Mouse (Mus musculus) right cerebral cortex, postnatal 25 days (tissue): Measurements from ENCODE around the gene Lekr1.

Experiments
- DNase-seq: peaks from one replicate; pipeline ENCODE4 v3.0.0; 2022

The Lekr1 gene

DNA sequence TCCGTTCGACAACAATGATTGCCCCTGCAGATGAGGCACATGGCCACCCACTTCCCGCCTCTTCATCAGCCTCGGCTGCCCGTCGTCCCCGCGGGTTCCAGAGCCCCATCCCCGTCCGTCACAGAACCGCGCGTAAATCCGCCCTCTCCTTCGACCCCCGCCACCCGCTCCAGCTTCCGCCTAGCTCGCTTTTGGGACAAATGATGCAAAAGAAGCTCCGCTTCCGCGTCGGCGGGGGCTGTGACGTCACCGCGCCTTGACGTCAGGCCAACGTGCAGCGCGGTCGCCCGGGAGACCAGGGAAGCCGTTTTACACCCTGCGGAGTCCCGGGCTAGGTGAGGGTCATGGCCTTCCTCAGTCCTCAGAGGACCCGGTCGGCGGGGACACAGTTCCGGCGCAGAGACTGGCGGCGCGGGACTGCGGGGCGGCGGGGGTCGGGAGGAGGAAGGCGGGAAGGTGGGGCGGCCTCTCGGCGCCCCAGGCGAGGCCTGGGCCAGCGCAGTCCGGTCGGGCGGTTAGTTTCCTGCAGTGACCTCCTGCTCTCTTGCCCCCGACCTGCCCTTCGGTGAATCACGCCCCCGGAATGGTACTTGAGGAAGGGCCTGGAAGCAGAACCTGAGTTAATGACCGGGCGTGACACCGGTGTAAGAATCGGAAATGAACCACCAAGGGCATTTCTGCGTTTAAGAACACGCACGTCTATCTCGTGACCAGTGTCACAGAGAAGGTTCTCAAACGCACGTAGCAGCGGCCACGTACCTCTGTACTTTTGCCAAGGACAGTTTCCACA lies at the start of gene Lekr1:
Gene Lekr1, plus strand, starts transcription at position 252 of the 790 bp plus-strand sequence.
- peak; percentile 92 for DNase-seq

GRCm38 (mm10) chr3:65617507-65617906 lies 48.5 kb upstream of the Lekr1 start:
- DNase-seq, result no peak

GRCm38 (mm10) chr3:65619340-65619739 lies 46.7 kb upstream of the Lekr1 start:
- no peak for DNase-seq

GRCm38 (mm10) chr3:65623057-65623456 lies 43.0 kb upstream of the Lekr1 start:
- DNase-seq, result no peak

DNA sequence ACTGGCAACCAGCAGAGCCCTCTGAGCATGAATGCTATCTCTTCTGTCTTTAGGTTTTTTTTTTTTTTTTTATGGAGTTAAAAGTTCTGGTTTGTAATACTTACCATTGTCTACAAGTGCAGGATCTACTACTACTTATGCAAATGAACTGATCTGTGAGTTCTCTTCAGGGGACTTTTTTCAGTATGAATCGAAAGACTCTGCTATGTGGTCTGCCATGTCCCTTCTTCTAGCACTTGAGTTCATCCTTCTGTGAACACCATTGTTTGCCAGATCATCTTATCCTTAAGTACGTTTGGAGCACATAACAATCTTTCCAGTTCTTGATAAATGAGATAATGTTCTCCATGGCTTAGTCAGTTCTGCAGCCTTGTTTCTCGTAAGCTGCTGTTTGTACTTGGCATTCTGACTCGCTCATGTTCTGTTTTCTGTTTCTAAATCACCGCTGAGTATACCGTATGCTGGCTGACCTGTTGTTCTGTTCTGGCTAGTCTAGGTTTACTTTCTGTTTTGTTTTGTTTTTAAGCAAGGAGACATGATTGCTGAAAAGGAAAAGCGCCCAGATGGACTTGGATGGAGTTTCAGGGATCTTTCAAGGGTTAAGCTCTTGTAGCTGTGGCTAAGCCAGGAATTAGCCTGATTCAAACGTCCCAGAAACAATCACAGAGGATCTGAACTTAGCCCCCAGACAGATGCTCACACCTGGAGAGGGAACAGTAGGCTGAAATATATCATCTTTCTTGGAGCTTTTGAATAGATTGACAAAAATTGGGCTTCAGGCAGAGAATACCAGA lies 40.3 kb upstream of the Lekr1 start:
- no peak for DNase-seq

- DNase-seq, result no peak
These were observed 39.6 kb upstream of the Lekr1 start for GRCm38 (mm10) chr3:65626290-65626914.

GRCm38 (mm10) chr3:65627021-65627706 lies 38.9 kb upstream of the Lekr1 start:
- DNase-seq, result no peak

DNA sequence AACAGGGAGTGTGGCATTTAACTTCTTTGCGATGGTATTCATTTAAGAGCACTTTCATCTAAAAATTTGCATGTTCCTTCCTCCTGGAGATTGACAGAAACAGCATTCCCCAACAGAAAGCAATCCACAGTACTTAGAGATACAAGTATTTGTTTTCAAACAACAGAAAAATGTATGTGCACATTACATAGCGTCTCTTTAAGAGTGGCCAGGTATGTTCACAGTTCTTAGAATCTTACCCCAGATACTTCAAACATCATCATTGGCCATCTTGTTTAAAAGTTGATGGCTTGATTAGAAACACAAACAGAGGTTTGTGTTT lies 38.4 kb upstream of the Lekr1 start:
- no peak for DNase-seq

DNA sequence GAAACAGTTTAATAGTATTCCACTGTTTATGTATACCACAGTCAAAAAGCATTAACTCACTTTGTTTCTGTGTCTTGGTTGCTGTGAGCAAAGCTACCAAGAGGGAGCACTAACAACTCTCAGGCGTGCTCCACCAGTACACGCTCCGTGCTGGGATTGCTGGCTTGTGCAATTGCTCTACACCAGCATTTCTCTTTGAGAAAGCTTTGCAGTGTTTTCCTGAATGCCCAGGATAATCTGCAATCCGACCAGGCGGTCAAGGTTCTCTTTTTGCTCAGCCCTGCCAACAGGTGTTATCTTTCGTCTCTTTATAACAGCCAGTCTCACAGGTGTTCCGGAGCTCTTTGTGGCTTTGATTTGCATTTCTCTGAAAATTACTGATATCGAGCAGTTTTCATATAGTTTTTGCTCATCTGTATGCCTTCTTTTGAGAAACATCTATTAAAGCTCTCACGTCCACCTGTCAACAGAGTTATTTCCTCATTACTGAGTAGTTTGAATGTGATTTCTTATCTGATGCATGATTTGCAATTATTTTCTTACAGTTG lies 36.4 kb upstream of the Lekr1 start:
- DNase-seq, result no peak

GRCm38 (mm10) chr3:65633604-65634003 lies 32.4 kb upstream of the Lekr1 start:
- no peak for DNase-seq

- peak; percentile 18 for DNase-seq
These were observed 30.0 kb upstream of the Lekr1 start for GRCm38 (mm10) chr3:65635983-65636382.

- DNase-seq, result no peak
These were observed 28.7 kb upstream of the Lekr1 start for GRCm38 (mm10) chr3:65637313-65637712.

GRCm38 (mm10) chr3:65638896-65639295 lies 27.1 kb upstream of the Lekr1 start:
- no peak for DNase-seq

DNA sequence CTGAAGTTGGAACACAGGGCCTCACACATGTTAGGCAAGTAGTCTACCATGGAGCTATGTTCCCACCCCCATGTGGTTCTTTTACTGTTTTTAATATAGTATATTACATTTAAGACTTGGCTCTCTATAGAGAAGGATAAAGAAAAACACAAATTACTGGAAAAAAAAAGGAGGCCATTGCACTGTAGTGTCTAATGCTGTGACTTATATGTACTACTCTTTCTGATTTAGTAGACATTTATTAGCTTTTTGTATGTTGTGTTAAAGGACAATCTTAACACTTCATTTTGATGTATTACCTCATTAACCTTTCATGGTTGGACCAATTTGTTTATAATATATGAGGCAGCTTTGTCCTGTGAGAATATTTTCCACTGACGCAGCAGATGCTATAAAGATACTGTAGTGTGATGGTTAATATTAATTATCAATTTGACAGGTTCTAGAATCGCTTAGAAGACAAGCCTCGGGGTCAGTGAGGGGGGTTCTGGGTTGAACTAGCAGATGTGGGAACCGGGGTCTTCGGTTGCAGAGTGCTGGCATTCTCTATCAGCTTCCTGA lies 26.5 kb upstream of the Lekr1 start:
- DNase-seq, result no peak

DNA sequence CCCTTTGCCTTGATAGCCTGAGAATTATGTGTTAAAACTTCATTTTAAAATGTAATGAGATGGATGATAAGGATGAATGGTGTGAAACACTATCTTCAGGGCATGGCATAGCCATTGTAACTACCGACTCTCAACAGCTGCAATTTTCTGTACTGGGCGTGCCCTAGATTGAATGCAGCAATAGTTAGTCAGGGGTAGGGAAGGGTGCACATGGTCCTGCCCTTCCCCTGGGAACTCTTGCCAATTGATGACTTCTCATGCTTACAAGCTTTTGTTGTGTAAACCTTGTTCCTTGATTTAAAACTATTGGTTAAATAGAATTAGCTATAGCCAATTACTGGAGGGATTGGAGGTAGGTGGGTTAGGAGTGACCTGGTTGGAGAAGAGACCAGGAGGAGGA lies 23.1 kb upstream of the Lekr1 start:
- no peak for DNase-seq

DNA sequence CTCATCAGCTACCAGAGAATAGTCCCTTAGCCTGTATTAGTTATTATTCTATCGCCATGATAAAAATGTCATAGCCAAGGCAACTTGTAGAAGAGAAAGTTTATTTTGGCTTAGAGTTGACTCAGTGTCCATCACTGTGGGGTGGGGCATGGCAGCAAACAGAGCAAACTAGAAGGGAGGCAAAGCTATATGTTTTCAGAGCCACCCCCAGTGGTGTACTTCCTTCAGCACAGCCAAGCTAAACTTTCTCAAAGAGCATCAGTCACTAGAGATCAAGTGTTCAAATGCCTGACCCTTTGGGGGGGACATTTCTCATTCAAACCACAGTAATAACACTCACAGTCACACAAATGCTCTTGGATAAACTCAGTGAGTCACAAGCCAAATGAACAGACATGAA lies 22.4 kb upstream of the Lekr1 start:
- DNase-seq, result no peak

GRCm38 (mm10) chr3:65647592-65647991 lies 18.4 kb upstream of the Lekr1 start:
- no peak for DNase-seq

DNA sequence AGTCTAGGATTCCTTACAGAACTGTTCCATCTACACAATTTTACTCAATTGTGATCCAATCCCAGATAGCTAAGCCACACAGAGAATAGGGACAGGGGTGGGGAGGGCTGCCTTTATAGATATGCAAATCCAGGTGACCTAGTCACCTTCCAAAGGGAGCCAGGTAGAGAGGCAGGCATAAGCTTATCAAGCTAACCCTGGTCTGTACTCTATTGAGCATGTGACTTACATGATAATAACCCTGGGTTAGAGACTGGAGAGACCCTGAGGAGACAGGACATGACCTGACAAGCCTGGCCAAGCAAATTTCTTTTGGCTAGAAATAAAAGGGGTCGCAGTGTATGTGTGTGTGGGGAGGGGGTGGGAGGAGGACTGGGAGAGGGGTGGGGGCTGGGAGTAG lies 17.1 kb upstream of the Lekr1 start:
- DNase-seq, result no peak

DNA sequence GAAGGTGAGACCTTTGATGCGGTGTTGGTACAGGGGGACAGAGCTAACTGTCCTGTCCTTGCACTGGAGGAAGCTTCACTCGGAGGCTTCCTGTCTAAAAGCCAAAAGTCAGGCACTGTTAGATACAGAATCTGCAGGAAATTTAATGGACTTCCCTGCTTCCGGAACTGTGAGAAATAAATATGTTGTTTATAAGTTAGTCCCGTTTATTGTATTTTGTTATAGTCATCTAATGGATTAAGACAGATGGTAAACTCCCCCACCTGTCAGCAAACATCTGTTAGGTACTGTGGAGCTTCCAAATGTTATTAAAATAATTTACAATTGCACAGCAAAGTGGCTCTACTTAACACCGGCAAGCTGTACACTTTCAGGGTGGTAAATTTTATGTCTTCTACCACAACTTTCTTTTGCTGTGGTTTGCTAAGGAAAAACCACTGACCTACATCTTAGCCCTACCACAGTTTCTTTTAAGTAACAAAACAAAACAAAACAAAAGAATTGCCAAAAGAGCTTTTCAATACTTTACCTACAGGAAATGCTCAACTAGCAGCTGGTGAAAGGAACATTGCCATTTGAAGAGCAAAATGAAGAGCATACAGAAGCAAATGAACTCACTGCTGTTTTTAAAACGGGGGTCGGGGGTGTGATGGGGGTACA lies 15.7 kb upstream of the Lekr1 start:
- no peak for DNase-seq

GRCm38 (mm10) chr3:65654541-65655206 lies 11.4 kb upstream of the Lekr1 start:
- DNase-seq, result no peak

DNA sequence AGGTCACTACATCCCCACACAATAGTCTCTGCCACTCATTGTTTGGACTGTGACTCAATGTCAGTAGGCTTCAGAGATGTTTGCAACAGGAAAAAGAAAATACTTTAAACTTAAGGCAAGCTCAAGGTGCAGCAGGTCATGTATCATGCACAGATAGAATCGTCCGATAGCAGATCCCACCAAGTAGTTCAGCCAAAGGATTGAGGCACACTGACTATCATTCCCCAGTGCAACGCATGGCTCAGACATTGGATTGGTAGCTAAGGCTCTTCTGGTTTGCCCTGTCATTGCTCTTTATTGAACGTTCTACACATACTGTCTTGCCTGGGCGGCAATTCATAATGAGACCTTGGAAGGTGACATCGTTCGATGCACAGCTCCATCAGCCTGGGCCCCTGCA lies 9.6 kb upstream of the Lekr1 start:
- no peak for DNase-seq
